In the genomic region with DNA sequence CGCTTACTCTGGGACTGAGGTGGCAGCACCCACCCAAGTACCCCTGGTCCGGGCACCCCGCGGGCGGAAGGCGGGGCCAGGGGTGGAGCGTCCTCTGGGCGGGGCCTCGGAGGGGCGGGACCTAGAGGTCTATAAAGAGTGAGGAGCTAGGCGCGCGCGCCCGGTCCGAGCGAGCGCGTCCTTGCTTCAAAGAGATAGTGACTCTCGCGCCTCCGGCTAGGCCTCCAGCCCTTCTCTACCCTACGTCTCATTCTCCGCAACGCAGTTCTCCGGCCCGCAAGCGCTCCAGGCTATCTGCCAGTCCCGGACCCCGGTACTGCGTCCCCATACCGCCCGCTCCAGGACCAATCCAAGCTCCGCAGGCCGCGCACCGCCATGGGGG, we compare ENCODE assay signal across 8 mouse cellular contexts. TPM values are rescaled to one million over a fixed set of nuclear protein-coding genes. Genes with fewer than 3 reads are reported as not detected.
DNase-seq lines count a peak whose midpoint lies in the region; ATAC-seq and TF ChIP-seq lines count a peak whose summit lies in the region.

A gene (plus strand): TSS at position 114 of the 382 bp plus-strand sequence.

- H3K4me2 ChIP-seq in hindbrain, embryonic 15.5 days, result peak within 1 kb of the TSS; percentile 71

- peak; percentile 63 for ATAC-seq in common myeloid progenitor, adult 5-6 weeks (replicated peaks; ENCODE audit: low read depth, poor library complexity, severe bottlenecking)
- peak; percentile 74 for ATAC-seq in hindbrain, embryonic 15.5 days (ENCODE audit: low FRiP score, low read depth)

- TF ChIP-seq CTCF in gastrocnemius, adult 2 months (IDR thresholded peaks at IDR 0.05), result no peak

- peak; percentile 93 for DNase-seq in ZHBTc4 (ENCODE audit: low read depth, low spot score)
- peak; percentile 93 for DNase-seq in gastrocnemius, adult 2 months
- DNase-seq in layer of hippocampus, postnatal 36 days, result peak; percentile 81 to 89
- DNase-seq in lung, postnatal 25 days (ENCODE audit: low spot score), result peak; percentile 83
- DNase-seq in retina, postnatal 1 day, result peak; percentile 89
- DNase-seq in thymus, postnatal 4 days, result peak; percentile 98

- H3K9ac ChIP-seq in hindbrain, embryonic 15.5 days, result peak within 1 kb of the TSS; percentile 95

- H3K27ac ChIP-seq in gastrocnemius, adult 2 months, result peak within 1 kb of the TSS; percentile 99
- H3K27ac ChIP-seq in hindbrain, embryonic 15.5 days (replicated peaks), result peak within 1 kb of the TSS; percentile 86

- no peaks in the 10 kb centered on the region for H3K27me3 ChIP-seq in hindbrain, embryonic 15.5 days

- H3K4me1 ChIP-seq in hindbrain, embryonic 15.5 days (replicated peaks), result peaks cover 50% of the 10 kb centered on the region

- H3K9me3 ChIP-seq in hindbrain, embryonic 15.5 days, result no peaks in the 10 kb centered on the region

- H3K4me3 ChIP-seq in gastrocnemius, adult 2 months, result peak within 1 kb of the TSS; percentile 95
- peak within 1 kb of the TSS; percentile 90 for H3K4me3 ChIP-seq in hindbrain, embryonic 15.5 days

- 0% methylated on average over 37 of the region's 37 CpGs for WGBS in hindbrain, embryonic 15.5 days

- H3K36me3 ChIP-seq in hindbrain, embryonic 15.5 days, result no peaks in the 10 kb centered on the region

- intact Hi-C loops in gastrocnemius, adult 2 months (cut with DNase I), result loop anchor here (1.0 to 2.0 kb wide), 2 partner anchors 16 to 44 kb away; a partner anchor contains a TSS

RNA-seq across cellular contexts. Expression of the gene that starts here (rescaled TPM):
- 187 and 210 TPM in 2 replicates for total RNA-seq in common myeloid progenitor, adult 5-6 weeks (2017)
- 100 to 1,000 TPM; 100 to 129 TPM for total RNA-seq in gastrocnemius, adult 2 months (2021)
- polyA plus RNA-seq in hindbrain, embryonic 15.5 days (2015; fragmentation: Nextera tagmentation; extraction: Ambion mirVana), result 439 and 445 TPM in 2 replicates
- total RNA-seq in layer of hippocampus, postnatal 36 days (2021), result 100 to 1,000 TPM; 441 to 447 TPM

Comparison
In these comparisons a context has a peak if more than half of its experiments do, and no peak if none do; other contexts are left out.
1. Peak in every context shown above with its lines: DNase-seq, ATAC-seq, H3K4me3 ChIP-seq and H3K27ac ChIP-seq.